Mouse (Mus musculus) hindbrain, embryonic 10.5 days (tissue): Measurements from ENCODE around the gene Prkn. TPM values are rescaled to one million over a fixed set of nuclear protein-coding genes. Genes with fewer than 3 reads are reported as not detected.

Source experiments
- DNase-seq: peaks from one replicate; pipeline ENCODE4 v3.0.0-alpha.2; 2017; ENCODE audit warnings: low spot score
- H3K27ac ChIP-seq: fragments of 300-500 bp; sonication (generic); 2 replicates; pipeline ENCODE4 v1.5.1; 2016; ENCODE audit warnings: mild to moderate bottlenecking, moderate library complexity
- H3K27me3 ChIP-seq: fragments of 300-500 bp; sonication (generic); 2 replicates; pipeline ENCODE4 v1.6.1; 2016; ENCODE audit warnings: mild to moderate bottlenecking; ENCODE audit not compliant: poor library complexity, insufficient read depth, severe bottlenecking
- H3K36me3 ChIP-seq: fragments of 300-500 bp; sonication (generic); 2 replicates; pipeline ENCODE4 v1.6.1; 2016; ENCODE audit warnings: mild to moderate bottlenecking, moderate library complexity
- H3K4me1 ChIP-seq: fragments of 300-500 bp; sonication (generic); replicated peaks from 2 replicates; pipeline ENCODE4 v1.6.1; 2016; ENCODE audit warnings: mild to moderate bottlenecking
- H3K4me3 ChIP-seq: fragments of 300-500 bp; sonication (generic); 2 replicates; pipeline ENCODE4 v1.5.1; 2016; ENCODE audit warnings: mild to moderate bottlenecking, moderate library complexity
- H3K9me3 ChIP-seq: fragments of 300-500 bp; sonication (generic); 2 replicates; pipeline ENCODE4 v1.6.1; 2016; ENCODE audit warnings: mild to moderate bottlenecking, moderate library complexity
- WGBS: fragments of 180-500 bp; shearing (Covaris S2); methylation state at CpG from one replicate; pipeline ENCODE4 v1.1.7; 2016; 5-methylcytosine and 5-hydroxymethylcytosine counted together
- polyA plus RNA-seq: library from polyadenylated mRNA; unstranded; fragments of >200 nt; fragmentation: Nextera tagmentation; extraction: Ambion mirVana; gene quantifications from 2 replicates; pipeline ENCODE4 v1.2.1, GENCODE M21; 2016

Gene Prkn
- polyA plus RNA-seq, 1 experiment from 2014 or later = 1.2 TPM

- WGBS = 91% methylated on average over 6 of the region's 6 CpGs
- H3K27me3 ChIP-seq = no peaks in the 10 kb centered on the region
- no peaks in the 10 kb centered on the region for H3K9me3 ChIP-seq
- H3K36me3 ChIP-seq = no peaks in the 10 kb centered on the region
- H3K27ac ChIP-seq = no peak overlapping the region
- H3K4me3 ChIP-seq = no peak overlapping the region
- DNase-seq = no peak
- peaks cover 9% of the 10 kb centered on the region for H3K4me1 ChIP-seq
These were observed 839.5 kb downstream of the Prkn start for GRCm38 (mm10) chr17:11679716-11680115.

- no peak for DNase-seq
- H3K9me3 ChIP-seq = no peaks in the 10 kb centered on the region
- H3K4me1 ChIP-seq = peaks cover 3% of the 10 kb centered on the region; the same call in 1 of the 2 replicates
- 86% methylated on average over 9 of the region's 9 CpGs for WGBS
- H3K27me3 ChIP-seq = no peaks in the 10 kb centered on the region
- H3K27ac ChIP-seq = no peak overlapping the region
- H3K4me3 ChIP-seq = no peak overlapping the region
- no peaks in the 10 kb centered on the region for H3K36me3 ChIP-seq
These were observed 840.3 kb downstream of the Prkn start for GRCm38 (mm10) chr17:11680456-11680855.

- no peak for DNase-seq
- no peak overlapping the region for H3K4me3 ChIP-seq
- H3K36me3 ChIP-seq = no peaks in the 10 kb centered on the region
- H3K4me1 ChIP-seq = peaks cover 3% of the 10 kb centered on the region; the same call in 1 of the 2 replicates
- H3K27me3 ChIP-seq = no peaks in the 10 kb centered on the region
- no peaks in the 10 kb centered on the region for H3K9me3 ChIP-seq
- 56% methylated on average over 11 of the region's 11 CpGs for WGBS
- no peak overlapping the region for H3K27ac ChIP-seq
These were observed 841.7 kb downstream of the Prkn start for GRCm38 (mm10) chr17:11681825-11682372.

- no peak overlapping the region for H3K4me3 ChIP-seq
- no peak for DNase-seq
- H3K27me3 ChIP-seq = no peaks in the 10 kb centered on the region
- 87% methylated on average over 4 of the region's 4 CpGs for WGBS
- H3K27ac ChIP-seq = no peak overlapping the region
- H3K36me3 ChIP-seq = no peaks in the 10 kb centered on the region
- H3K4me1 ChIP-seq = peaks cover 2% of the 10 kb centered on the region; the same call in 1 of the 2 replicates
- H3K9me3 ChIP-seq = no peaks in the 10 kb centered on the region
These were observed 864.8 kb downstream of the Prkn start for GRCm38 (mm10) chr17:11705005-11705404.

GRCm38 (mm10) chr17:11705761-11706160 is 865.6 kb downstream of the Prkn start:
- DNase-seq = no peak

GRCm38 (mm10) chr17:11712066-11712465 is 871.9 kb downstream of the Prkn start:
- WGBS = 87% methylated on average over 4 of the region's 4 CpGs
- Histone ChIP-seq H3K4me3 (no peak overlapping the region), H3K27me3 (no peaks in the 10 kb centered on the region), H3K9me3 (no peaks in the 10 kb centered on the region), H3K27ac (no peak overlapping the region), H3K36me3 (no peaks in the 10 kb centered on the region), H3K4me1 (peaks cover 2% of the 10 kb centered on the region; the same call in 1 of the 2 replicates)
- no peak for DNase-seq

More at GRCm38 (mm10) chr17:11705761-11706160, 865.6 kb downstream of the Prkn start:
- no peak overlapping the region for H3K4me3 ChIP-seq
- H3K9me3 ChIP-seq = no peaks in the 10 kb centered on the region
- peaks cover 2% of the 10 kb centered on the region; the same call in 1 of the 2 replicates for H3K4me1 ChIP-seq
- no peak overlapping the region for H3K27ac ChIP-seq
- WGBS = 89% methylated on average over 9 of the region's 9 CpGs
- H3K27me3 ChIP-seq = no peaks in the 10 kb centered on the region
- H3K36me3 ChIP-seq = no peaks in the 10 kb centered on the region

GRCm38 (mm10) chr17:11719801-11720200 is 879.6 kb downstream of the Prkn start:
- H3K4me1 ChIP-seq = no peaks in the 10 kb centered on the region
- no peaks in the 10 kb centered on the region for H3K9me3 ChIP-seq
- no peaks in the 10 kb centered on the region for H3K36me3 ChIP-seq
- DNase-seq = no peak
- no peak overlapping the region for H3K27ac ChIP-seq
- 92% methylated on average over 6 of the region's 6 CpGs for WGBS
- no peak overlapping the region for H3K4me3 ChIP-seq
- H3K27me3 ChIP-seq = no peaks in the 10 kb centered on the region

- WGBS = 77% methylated on average over 5 of the region's 5 CpGs
These were observed 881.7 kb downstream of the Prkn start for GRCm38 (mm10) chr17:11721906-11722305.

GRCm38 (mm10) chr17:11722478-11722877 is 882.3 kb downstream of the Prkn start:
- no peak overlapping the region for H3K27ac ChIP-seq
- no peaks in the 10 kb centered on the region for H3K9me3 ChIP-seq
- H3K36me3 ChIP-seq = no peaks in the 10 kb centered on the region
- H3K4me1 ChIP-seq = no peaks in the 10 kb centered on the region
- WGBS = 83% methylated on average over 1 of the region's 1 CpGs
- no peak for DNase-seq
- H3K4me3 ChIP-seq = no peak overlapping the region
- no peaks in the 10 kb centered on the region for H3K27me3 ChIP-seq

More at GRCm38 (mm10) chr17:11721906-11722305, 881.7 kb downstream of the Prkn start:
- no peaks in the 10 kb centered on the region for H3K9me3 ChIP-seq
- no peak overlapping the region for H3K27ac ChIP-seq
- no peaks in the 10 kb centered on the region for H3K36me3 ChIP-seq
- H3K27me3 ChIP-seq = no peaks in the 10 kb centered on the region
- H3K4me3 ChIP-seq = no peak overlapping the region
- no peaks in the 10 kb centered on the region for H3K4me1 ChIP-seq
- DNase-seq = no peak

- Histone ChIP-seq H3K4me1 (no peaks in the 10 kb centered on the region), H3K27ac (no peak overlapping the region), H3K4me3 (no peak overlapping the region), H3K27me3 (no peaks in the 10 kb centered on the region), H3K9me3 (no peaks in the 10 kb centered on the region), H3K36me3 (no peaks in the 10 kb centered on the region)
- DNase-seq = no peak
- 90% methylated on average over 3 of the region's 3 CpGs for WGBS
These were observed 884.0 kb downstream of the Prkn start for GRCm38 (mm10) chr17:11724135-11724534.

GRCm38 (mm10) chr17:11727101-11727500 is 886.9 kb downstream of the Prkn start:
- Histone ChIP-seq H3K27me3 (no peaks in the 10 kb centered on the region), H3K4me1 (peaks cover 14% of the 10 kb centered on the region), H3K27ac (no peak overlapping the region), H3K9me3 (no peaks in the 10 kb centered on the region), H3K4me3 (no peak overlapping the region), H3K36me3 (no peaks in the 10 kb centered on the region)
- no peak for DNase-seq
- WGBS = 82% methylated on average over 1 of the region's 1 CpGs

- no peak overlapping the region for H3K27ac ChIP-seq
- H3K27me3 ChIP-seq = no peaks in the 10 kb centered on the region
- no peak for DNase-seq
- H3K4me1 ChIP-seq = peaks cover 14% of the 10 kb centered on the region
- H3K9me3 ChIP-seq = no peaks in the 10 kb centered on the region
- no peak overlapping the region for H3K4me3 ChIP-seq
- 85% methylated on average over 2 of the region's 2 CpGs for WGBS
- no peaks in the 10 kb centered on the region for H3K36me3 ChIP-seq
These were observed 888.1 kb downstream of the Prkn start for GRCm38 (mm10) chr17:11728294-11728693.

- Histone ChIP-seq H3K27ac (peak overlapping the region; percentile 9), H3K9me3 (no peaks in the 10 kb centered on the region), H3K4me3 (no peak overlapping the region), H3K36me3 (no peaks in the 10 kb centered on the region), H3K27me3 (no peaks in the 10 kb centered on the region), H3K4me1 (peaks cover 14% of the 10 kb centered on the region)
- 59% methylated on average over 12 of the region's 12 CpGs for WGBS
- DNase-seq = no peak
These were observed 890.7 kb downstream of the Prkn start for GRCm38 (mm10) chr17:11730656-11731594.
